Mouse (Mus musculus) adrenal gland (tissue): ENCODE measurements around the gene Trip12.

ENCODE experiments used
- intact Hi-C: fragments of 180-260 bp; cut with DNase I; formaldehyde crosslinking; loops from one replicate; pipeline ENCODE4 v1.15.1; 2025

Trip12 gene

GRCm38 (mm10) chr1:84795335-84795734 lies 45.0 kb downstream of the Trip12 start:
- intact Hi-C loops: no loop called here

GRCm38 (mm10) chr1:84791393-84791792 lies 48.9 kb downstream of the Trip12 start:
- intact Hi-C loops: no loop called here

DNA sequence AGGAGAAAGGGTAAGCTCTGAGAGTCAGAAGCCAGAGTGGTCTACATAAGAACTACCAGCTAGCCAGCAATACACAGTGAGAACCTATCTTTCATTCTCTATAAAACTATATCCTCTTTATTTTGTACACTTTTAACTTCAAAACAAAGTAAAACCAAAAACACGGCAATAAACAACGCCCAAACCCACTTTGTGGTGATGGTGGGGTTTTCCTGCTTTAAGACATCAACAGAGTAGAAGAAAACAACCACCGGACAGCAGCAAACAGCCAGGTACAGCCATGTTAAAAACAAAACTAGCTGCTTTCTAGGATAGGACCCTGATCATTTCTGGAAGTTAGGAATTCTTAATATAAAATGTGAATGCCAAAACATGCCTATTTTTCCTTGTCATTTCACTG lies 59.7 kb downstream of the Trip12 start:
- intact Hi-C loops: loop anchor here (5.0 kb wide), 1 partner anchor 33 kb away; no protein-coding TSS in a partner anchor

GRCm38 (mm10) chr1:84777455-84777854 lies 62.9 kb downstream of the Trip12 start:
- intact Hi-C loops: no loop called here

- intact Hi-C loops: no loop called here
Observed at GRCm38 (mm10) chr1:84758843-84759242, 81.5 kb downstream of the Trip12 start.

- intact Hi-C loops: loop anchor here (5.0 kb wide), 1 partner anchor 90 kb away; no protein-coding TSS in a partner anchor
Observed at GRCm38 (mm10) chr1:84742156-84742555, 98.2 kb downstream of the Trip12 start.

- intact Hi-C loops: loop anchor here (5.0 kb wide), 1 partner anchor 92 kb away; no protein-coding TSS in a partner anchor
Observed at GRCm38 (mm10) chr1:84740080-84740479, 100.2 kb downstream of the Trip12 start.

DNA sequence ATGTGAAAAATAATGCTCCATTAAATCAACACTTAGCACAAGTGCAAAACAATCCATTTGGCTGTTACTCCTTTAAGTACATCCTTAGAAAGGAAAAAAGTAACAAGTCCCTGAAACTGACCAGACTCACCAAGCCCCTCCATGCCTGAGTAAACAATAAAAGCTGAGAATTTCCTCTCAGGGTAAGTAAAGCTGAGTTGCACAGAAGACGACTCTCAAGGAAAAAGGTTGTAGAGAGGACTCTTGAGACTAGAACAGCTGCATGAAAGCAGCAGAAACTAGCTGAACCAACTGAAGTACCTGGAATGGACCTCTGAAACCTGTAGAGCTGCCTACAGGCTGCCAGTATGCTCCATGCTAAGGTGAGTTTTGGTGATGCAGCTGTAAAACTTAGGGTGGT lies 103.2 kb downstream of the Trip12 start:
- intact Hi-C loops: no loop called here

- intact Hi-C loops: loop anchor here (2.0 kb wide), 1 partner anchor 147 kb away; no protein-coding TSS in a partner anchor
Observed at GRCm38 (mm10) chr1:84733799-84734198, 106.5 kb downstream of the Trip12 start.

GRCm38 (mm10) chr1:84731763-84732162 lies 108.6 kb downstream of the Trip12 start:
- intact Hi-C loops: loop anchor here (2.0 kb wide), 1 partner anchor 149 kb away; no protein-coding TSS in a partner anchor

- intact Hi-C loops: no loop called here
Observed at GRCm38 (mm10) chr1:84722841-84723240, 117.5 kb downstream of the Trip12 start.

- intact Hi-C loops: no loop called here
Observed at GRCm38 (mm10) chr1:84722371-84722770, 117.9 kb downstream of the Trip12 start.

DNA sequence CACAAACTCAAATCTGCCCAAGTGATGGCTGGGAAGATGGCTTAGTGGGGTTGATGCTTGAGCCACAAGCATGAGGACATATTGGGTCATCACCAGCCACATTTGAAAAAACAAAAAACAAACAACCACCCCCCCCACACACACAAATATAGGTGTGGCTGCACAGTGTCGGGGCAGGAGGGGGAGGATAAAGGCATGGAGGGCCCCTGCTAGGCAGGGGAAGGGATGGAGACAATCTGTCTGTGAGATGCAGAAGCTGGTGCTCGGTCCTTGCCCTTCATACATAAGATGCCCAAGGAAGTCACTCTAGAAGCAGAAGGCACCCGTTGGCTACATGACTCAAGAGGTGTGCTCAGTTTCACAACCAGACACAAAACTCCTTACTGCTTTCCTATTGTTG lies 118.4 kb downstream of the Trip12 start:
- intact Hi-C loops: no loop called here

- intact Hi-C loops: no loop called here
Observed at GRCm38 (mm10) chr1:84709810-84710785, 130.2 kb downstream of the Trip12 start.

DNA sequence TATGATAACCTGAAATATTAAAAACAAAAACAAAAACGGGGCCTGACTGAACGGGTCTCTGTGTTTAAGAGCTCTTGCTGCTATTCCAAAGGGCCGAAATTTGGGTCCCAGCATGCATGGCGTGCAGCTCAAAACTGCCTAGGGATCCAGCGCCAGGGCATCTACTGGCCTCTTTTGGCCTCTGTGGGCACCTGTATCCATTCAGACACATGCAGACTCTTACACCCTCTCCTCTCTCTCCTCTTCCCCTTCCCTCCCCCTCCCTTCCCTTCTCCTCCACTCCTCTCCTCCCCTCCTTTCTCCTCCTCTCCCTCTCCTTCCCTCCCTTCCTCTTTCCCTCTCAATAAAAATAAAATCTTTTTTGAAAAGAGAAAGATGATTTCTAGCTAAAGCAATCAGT lies 130.9 kb downstream of the Trip12 start:
- intact Hi-C loops: no loop called here

GRCm38 (mm10) chr1:84700254-84700653 lies 140.1 kb downstream of the Trip12 start:
- intact Hi-C loops: no loop called here

GRCm38 (mm10) chr1:84697136-84697535 lies 143.2 kb downstream of the Trip12 start:
- intact Hi-C loops: loop anchor here (5.0 to 10.0 kb wide), 3 partner anchors 80 to 965 kb away; no protein-coding TSS in a partner anchor

GRCm38 (mm10) chr1:84695517-84696411 lies 144.6 kb downstream of the Trip12 start, which contains the start of gene Dner:
Gene Dner (minus strand): TSS chr1:84696221.
- intact Hi-C loops: loop anchor here (5.0 to 10.0 kb wide), 3 partner anchors 78 to 963 kb away; no protein-coding TSS in a partner anchor

DNA sequence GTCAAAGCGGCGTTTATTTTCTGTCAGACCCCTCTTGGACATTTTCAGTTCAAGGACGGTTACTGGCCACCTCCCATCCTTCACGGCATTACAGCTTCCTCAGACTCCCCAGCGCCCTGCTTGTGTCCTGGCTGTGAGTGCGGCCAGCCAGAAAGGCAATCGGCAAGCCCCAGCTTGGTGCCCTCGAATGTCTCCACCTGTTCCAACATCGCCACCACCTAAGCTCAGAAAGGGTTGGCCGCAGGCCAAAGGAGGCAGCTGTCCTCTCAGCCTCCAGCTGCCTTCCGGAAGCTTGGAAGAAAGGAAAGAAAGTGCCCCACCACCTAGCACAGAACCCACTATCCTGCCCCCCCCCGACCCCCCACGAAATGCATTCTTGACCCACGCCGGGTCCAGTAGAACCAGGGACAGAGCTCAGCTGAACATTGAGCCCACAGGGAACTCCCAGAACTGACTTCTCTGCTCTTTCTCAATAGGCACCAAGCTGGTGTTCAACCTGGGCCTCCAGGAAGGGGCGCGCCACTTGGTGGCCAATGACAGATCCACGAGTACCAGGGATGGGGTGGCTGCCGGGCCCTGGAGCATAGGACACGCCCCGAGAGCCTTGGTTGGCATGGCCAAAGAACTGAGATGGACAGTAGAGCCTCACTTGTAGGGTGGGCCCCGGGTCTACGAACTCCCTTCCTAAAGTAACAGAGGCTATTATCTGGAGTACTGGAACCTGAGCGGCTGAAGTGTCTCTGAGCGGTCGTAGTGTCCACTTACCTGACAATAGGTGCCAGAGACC lies 145.4 kb downstream of the Trip12 start:
- intact Hi-C loops: loop anchor here (5.0 to 10.0 kb wide), 3 partner anchors 78 to 963 kb away; no protein-coding TSS in a partner anchor

GRCm38 (mm10) chr1:84677910-84678309 lies 162.4 kb downstream of the Trip12 start:
- intact Hi-C loops: no loop called here
